In genomic region chr7:3415378-3415777, GRCm38 (mm10) we compare ENCODE assay signal across 9 mouse cellular contexts. TPM values are rescaled to one million over a fixed set of nuclear protein-coding genes. Genes with fewer than 3 reads are reported as not detected.
A peak's percentile ranks its signal among the peaks of the same experiment; 100 is the strongest.
DNase-seq lines count a peak whose midpoint lies in the region; ATAC-seq and TF ChIP-seq lines count a peak whose summit lies in the region.
"Had no signal": no experiment of that assay in that cellular context is flagged by ENCODE, and none has a peak within 500 bp of the region (broad histone marks: within the 10 kb centered on the region; RNA-seq: fewer than 3 reads in every experiment).

No protein-coding gene starts in this region.

- DNase-seq in heart, adult 18-20 months, result peak; percentile 24 to 42
- no peak for DNase-seq in heart, adult 8-10 months (ENCODE audit: low spot score)
- DNase-seq in cerebellum, adult 2 months, result peak; percentile 49 to 61
- peak; percentile 10 for DNase-seq in lung, postnatal 36 days
- DNase-seq in layer of hippocampus, adult 8-10 months (ENCODE audit: low spot score in 2 of 2), result no peak

- peak overlapping the region; percentile 67 for H3K4me3 ChIP-seq in cerebellum, adult 2 months (replicated peaks; ENCODE audit: insufficient read depth, low read depth, low read length)
- peak overlapping the region; percentile 66 for H3K4me3 ChIP-seq in heart, embryonic 11.5 days (ENCODE audit: low read depth, low read length)
- H3K4me3 ChIP-seq in kidney, embryonic 15.5 days (replicated peaks), result peak overlapping the region; percentile 61
- peak overlapping the region; percentile 71 for H3K4me3 ChIP-seq in testis, adult 2 months (ENCODE audit: control insufficient read depth, low read depth, low read length)

- no peak for TF ChIP-seq CTCF in cerebellum, adult 2 months (IDR thresholded peaks at IDR 0.05; ENCODE audit: borderline replicate concordance, insufficient read depth, low read depth, low read length)
- TF ChIP-seq CTCF in testis, adult 2 months (IDR thresholded peaks at IDR 0.05; ENCODE audit: control insufficient read depth, insufficient read depth, insufficient replicate concordance, low read depth, low read length), result no peak

- peak overlapping the region; percentile 59; the same call in 1 of the 2 replicates for H3K9ac ChIP-seq in heart, embryonic 11.5 days (ENCODE audit: low read depth, low read length)
- peak overlapping the region; percentile 35 for H3K9ac ChIP-seq in kidney, embryonic 15.5 days

- peaks cover 5% of the 10 kb centered on the region; the same call in 1 of the 2 replicates for H3K9me3 ChIP-seq in heart, embryonic 11.5 days (replicated peaks; ENCODE audit: control insufficient read depth, low read length)
- no peaks in the 10 kb centered on the region for H3K9me3 ChIP-seq in kidney, embryonic 15.5 days (replicated peaks)

- ATAC-seq in heart, embryonic 11.5 days (replicated peaks; ENCODE audit: insufficient number of reproducible peaks, low FRiP score, low TSS enrichment), result no peak
- ATAC-seq in kidney, embryonic 15.5 days (replicated peaks; ENCODE audit: low FRiP score), result peak; percentile 30; the same call in 1 of the 2 replicates

- no peaks in the 10 kb centered on the region for H3K36me3 ChIP-seq in heart, embryonic 11.5 days (ENCODE audit: control insufficient read depth, insufficient read depth, low read length)
- H3K36me3 ChIP-seq in kidney, embryonic 15.5 days, result no peaks in the 10 kb centered on the region
- no peaks in the 10 kb centered on the region for H3K36me3 ChIP-seq in testis, adult 2 months (ENCODE audit: control insufficient read depth, insufficient read depth, low read length)

- H3K4me2 ChIP-seq in heart, embryonic 11.5 days, result peak overlapping the region; percentile 100
- H3K4me2 ChIP-seq in kidney, embryonic 15.5 days, result peak overlapping the region; percentile 99

- TF ChIP-seq POLR2A in cerebellum, adult 2 months (IDR thresholded peaks at IDR 0.05; ENCODE audit: borderline replicate concordance, insufficient read depth, low read length), result no peak
- no peak for TF ChIP-seq POLR2A in testis, adult 2 months (IDR thresholded peaks at IDR 0.05; ENCODE audit: control insufficient read depth, low read depth, low read length)

- peaks cover 2% of the 10 kb centered on the region; the same call in 1 of the 2 replicates for H3K4me1 ChIP-seq in cerebellum, adult 2 months (ENCODE audit: control insufficient read depth, insufficient read depth, low read length)
- H3K4me1 ChIP-seq in heart, embryonic 11.5 days (ENCODE audit: control insufficient read depth, insufficient read depth, low read length), result peaks cover 10% of the 10 kb centered on the region; the same call in 1 of the 2 replicates
- H3K4me1 ChIP-seq in kidney, embryonic 15.5 days, result peaks cover 29% of the 10 kb centered on the region
- H3K4me1 ChIP-seq in testis, adult 2 months (ENCODE audit: control insufficient read depth, insufficient read depth, low read length), result peaks cover 18% of the 10 kb centered on the region

- H3K27me3 ChIP-seq in cerebellum, adult 2 months (ENCODE audit: control insufficient read depth, insufficient read depth, low read length), result peaks cover 1% of the 10 kb centered on the region; the same call in 1 of the 2 replicates
- H3K27me3 ChIP-seq in heart, embryonic 11.5 days (ENCODE audit: control insufficient read depth, insufficient read depth, low read length), result peaks cover 80% of the 10 kb centered on the region
- peaks cover 94% of the 10 kb centered on the region for H3K27me3 ChIP-seq in kidney, embryonic 15.5 days
- no peaks in the 10 kb centered on the region for H3K27me3 ChIP-seq in testis, adult 2 months (ENCODE audit: control insufficient read depth, insufficient read depth, low read length)
- H3K27me3 ChIP-seq: CH12.LX had no signal

- 0% methylated on average over 52 of the region's 60 CpGs for WGBS in cerebellum, adult 2 months
- WGBS in heart, embryonic 11.5 days (ENCODE audit: insufficient replicate concordance), result under 1% methylated on average over 36 of the region's 60 CpGs
- WGBS in kidney, embryonic 15.5 days, result under 1% methylated on average over 58 of the region's 60 CpGs

- no peak overlapping the region for H3K27ac ChIP-seq in cerebellum, adult 2 months (ENCODE audit: insufficient read depth, low read length)
- H3K27ac ChIP-seq in heart, embryonic 11.5 days (ENCODE audit: low read depth, low read length), result no peak overlapping the region
- no peak overlapping the region for H3K27ac ChIP-seq in kidney, embryonic 15.5 days
- H3K27ac ChIP-seq in testis, adult 2 months (ENCODE audit: control insufficient read depth, insufficient read depth, low read depth, low read length), result no peak overlapping the region

RNA-seq across cellular contexts. Expression of gene Cacng6, which starts 8.6 kb away (rescaled TPM):
- total RNA-seq in heart, adult 18-20 months (2021), result 1 to 10 TPM; 1.5 to 2.0 TPM
- 1 to 10 TPM; 2.0 to 4.4 (median 2.5) TPM for total RNA-seq in heart, adult 8-10 months (2022)
- 0.05 and 0.13 TPM in 2 replicates for polyA plus RNA-seq in cerebellum, adult 2 months (2012; rRNA removed)
- polyA plus RNA-seq in heart, embryonic 11.5 days (2014; fragmentation: Nextera tagmentation; extraction: Ambion mirVana), result 18.3 and 19.0 TPM in 2 replicates
- 0.62 and 1.5 TPM in 2 replicates for polyA plus RNA-seq in kidney, embryonic 15.5 days (2015; fragmentation: Nextera tagmentation; extraction: Ambion mirVana)
- polyA plus RNA-seq in testis, adult 2 months (2012; rRNA removed), result 0.05 and 0.11 TPM in 2 replicates
- 1 to 10 TPM; 1.2 to 2.5 (median 1.5) TPM for total RNA-seq in layer of hippocampus, adult 8-10 months (2022)
- total RNA-seq: CH12.LX had no signal

RNA-seq across cellular contexts. Expression of gene Cacng8, which starts 24.9 kb away (rescaled TPM):
- total RNA-seq in heart, adult 18-20 months (2021), result not detected
- not detected for total RNA-seq in heart, adult 8-10 months (2022)
- polyA plus RNA-seq in cerebellum, adult 2 months (2012; rRNA removed), result 16.6 and 20.6 TPM in 2 replicates
- 1.7 and 1.8 TPM in 2 replicates for polyA plus RNA-seq in heart, embryonic 11.5 days (2014; fragmentation: Nextera tagmentation; extraction: Ambion mirVana)
- 1.9 and 2.3 TPM in 2 replicates for polyA plus RNA-seq in kidney, embryonic 15.5 days (2015; fragmentation: Nextera tagmentation; extraction: Ambion mirVana)
- 10.9 and 13.1 TPM in 2 replicates for polyA plus RNA-seq in testis, adult 2 months (2012; rRNA removed)
- total RNA-seq in layer of hippocampus, adult 8-10 months (2022), result 100 to 1,000 TPM; 331 to 354 (median 340) TPM

Comparison
In these comparisons a context has a peak if more than half of its experiments do, and no peak if none do; other contexts are left out.
1. DNase-seq: peak in heart, adult 18-20 months (2 of 2), cerebellum, adult 2 months (2 of 2) and lung, postnatal 36 days (single experiment); none in heart, adult 8-10 months (single experiment) and layer of hippocampus, adult 8-10 months (0 of 2).
2. Peak in every context shown above with its lines, with median percentiles within 50 percentile points of each other: H3K4me3 ChIP-seq.